Mouse (Mus musculus) small intestine, adult 2 months (tissue): ENCODE measurements around the gene Adat3. TPM values are rescaled to one million over a fixed set of nuclear protein-coding genes. Genes with fewer than 3 reads are reported as not detected.
"Not testable (repeated sequence)": the region's sequence is repeated elsewhere in the genome, so short reads cannot be mapped to it uniquely, and the experiment has no call there.

ENCODE experiments used
- H3K27ac ChIP-seq: fragments of 200-500 bp; 2 replicates; pipeline ENCODE4 v1.5.1; 2012; ENCODE audit warnings: low read depth, low read length, control low read depth, inconsistent platforms; ENCODE audit not compliant: insufficient read depth
- H3K27me3 ChIP-seq: fragments of 200-500 bp; 2 replicates; pipeline ENCODE4 v1.6.1; 2012; ENCODE audit warnings: mild to moderate bottlenecking, moderate library complexity, low read length, inconsistent platforms; ENCODE audit not compliant: control insufficient read depth, insufficient read depth
- H3K36me3 ChIP-seq: fragments of 200-500 bp; 2 replicates; pipeline ENCODE4 v1.6.1; 2012; ENCODE audit warnings: mild to moderate bottlenecking, low read length, control low read depth, inconsistent platforms; ENCODE audit not compliant: control insufficient read depth, insufficient read depth
- H3K4me1 ChIP-seq: fragments of 200-500 bp; 2 replicates; pipeline ENCODE4 v1.6.1; 2012; ENCODE audit warnings: low read length, inconsistent platforms, mixed read lengths; ENCODE audit not compliant: control insufficient read depth, insufficient read depth, insufficient read length
- H3K4me3 ChIP-seq: fragments of 200-500 bp; 2 replicates; pipeline ENCODE4 v1.5.1; 2012; ENCODE audit warnings: low read depth, mild to moderate bottlenecking, control low read depth, inconsistent platforms, low read length, moderate library complexity
- CTCF ChIP-seq: fragments of 200-500 bp; IDR thresholded peaks from 2 replicates; pipeline ENCODE4 v1.5.1; 2012; ENCODE audit warnings: low read depth, mild to moderate bottlenecking, control low read depth, inconsistent platforms, low read length, moderate library complexity, mixed read lengths; ENCODE audit not compliant: insufficient replicate concordance, insufficient read length; ENCODE audit errors: extremely low read depth
- POLR2A ChIP-seq: fragments of 200-500 bp; IDR thresholded peaks from 2 replicates; pipeline ENCODE4 v1.6.1; 2012; ENCODE audit warnings: low read depth, mild to moderate bottlenecking, control low read depth, inconsistent platforms, low read length, moderate library complexity
- WGBS: fragments of 180-500 bp; shearing (Covaris S2); methylation state at CpG from one replicate; pipeline ENCODE4 v1.1.7; 2018; 5-methylcytosine and 5-hydroxymethylcytosine counted together
- polyA plus RNA-seq: library from polyadenylated mRNA; depleted of rRNA; stranded (reverse); fragments of >200 nt; gene quantifications from 2 replicates; pipeline ENCODE4 v1.2.3, GENCODE M21; 2012

Adat3 gene
- polyA plus RNA-seq, 1 experiment, result 23.9 TPM

- TF ChIP-seq CTCF, result no peak
- TF ChIP-seq POLR2A, result no peak
- Histone ChIP-seq H3K4me1 (peaks cover 39% of the 10 kb centered on the region), H3K27ac (peak overlapping the region; percentile 97), H3K27me3 (no peaks in the 10 kb centered on the region), H3K4me3 (peak overlapping the region; percentile 82), H3K36me3 (peaks cover 13% of the 10 kb centered on the region)
- 33% methylated on average over 7 of the region's 7 CpGs for WGBS
Measured at GRCm38 (mm10) chr10:80604001-80604509, 1.4 kb downstream of the Adat3 start.

DNA sequence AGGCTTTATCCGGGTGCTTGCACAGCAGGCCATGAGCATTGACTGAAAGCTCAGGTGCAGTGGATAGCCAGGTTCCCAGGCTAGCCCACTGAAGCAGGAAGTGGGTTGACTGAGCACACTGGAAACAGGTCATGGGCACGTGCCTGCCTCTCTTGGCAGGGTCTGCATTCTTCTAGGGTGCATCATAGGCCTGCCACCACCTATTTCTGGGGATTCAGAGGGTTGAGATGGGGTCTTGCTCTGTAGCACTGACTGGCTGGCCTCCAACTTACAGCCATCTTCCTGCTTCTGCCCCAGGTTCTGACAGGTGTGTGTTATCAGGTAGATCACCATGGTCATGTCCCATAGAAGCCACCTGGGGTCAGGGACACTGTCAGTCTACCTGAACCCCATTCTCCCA, 2.3 kb downstream of the Adat3 start:
- Histone ChIP-seq H3K27ac (no peak overlapping the region), H3K4me3 (no peak overlapping the region), H3K27me3 (no peaks in the 10 kb centered on the region), H3K36me3 (peaks cover 20% of the 10 kb centered on the region), H3K4me1 (peaks cover 39% of the 10 kb centered on the region)
- WGBS, result 52% methylated on average over 2 of the region's 2 CpGs
- TF ChIP-seq CTCF, result no peak
- no peak for TF ChIP-seq POLR2A

DNA sequence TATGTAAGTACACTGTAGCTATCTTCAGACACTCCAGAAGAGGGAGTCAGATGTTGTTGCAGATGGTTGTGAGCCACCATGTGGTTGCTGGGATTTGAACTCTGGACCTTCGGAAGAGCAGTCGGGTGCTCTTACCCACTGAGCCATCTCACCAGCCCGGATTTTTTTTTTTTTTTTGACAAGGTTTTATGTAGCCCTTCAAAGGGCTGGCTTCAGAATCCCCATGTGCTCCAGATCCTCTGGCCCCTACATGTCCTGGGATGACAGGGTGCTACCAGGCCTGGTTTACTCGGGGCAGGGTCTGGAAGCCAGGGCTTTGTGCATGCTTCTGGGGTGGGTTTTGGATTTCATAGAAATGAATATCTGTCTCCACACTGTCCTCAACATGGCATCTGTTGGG, 3.0 kb downstream of the Adat3 start, which contains the start of gene Gm49322:
TSS of gene Gm49322 (plus strand) at position 301 of the 400 bp plus-strand sequence.
- Histone ChIP-seq H3K36me3 (peaks cover 22% of the 10 kb centered on the region), H3K27ac (peak within 1 kb of the TSS; percentile 82), H3K4me1 (peaks cover 39% of the 10 kb centered on the region), H3K4me3 (peak within 1 kb of the TSS; percentile 52)
- WGBS, result 42% methylated on average over 4 of the region's 4 CpGs
- not testable (repeated sequence) for H3K27me3 ChIP-seq

- TF ChIP-seq POLR2A, result peak; percentile 47
- TF ChIP-seq CTCF, result no peak
- Histone ChIP-seq H3K4me3 (peak overlapping the region; percentile 52), H3K27me3 (no peaks in the 10 kb centered on the region), H3K36me3 (peaks cover 22% of the 10 kb centered on the region), H3K27ac (peak overlapping the region; percentile 82), H3K4me1 (peaks cover 39% of the 10 kb centered on the region)
- WGBS, result 29% methylated on average over 23 of the region's 23 CpGs
Measured at GRCm38 (mm10) chr10:80606306-80606705, 3.6 kb downstream of the Adat3 start.

- peaks cover 22% of the 10 kb centered on the region for H3K36me3 ChIP-seq
- no peak for TF ChIP-seq POLR2A
- TF ChIP-seq CTCF, result no peak
- H3K4me1 ChIP-seq, result peaks cover 39% of the 10 kb centered on the region
- H3K27me3 ChIP-seq, result no peaks in the 10 kb centered on the region
- H3K4me3 ChIP-seq, result peak overlapping the region; percentile 52
- H3K27ac ChIP-seq, result peak overlapping the region; percentile 54
- WGBS, result 86% methylated on average over 34 of the region's 34 CpGs
Measured at GRCm38 (mm10) chr10:80606737-80607350, 4.2 kb downstream of the Adat3 start.

GRCm38 (mm10) chr10:80608435-80608834, 5.8 kb downstream of the Adat3 start:
- 90% methylated on average over 3 of the region's 3 CpGs for WGBS
- Histone ChIP-seq H3K4me1 (peaks cover 34% of the 10 kb centered on the region), H3K27ac (no peak overlapping the region), H3K36me3 (peaks cover 33% of the 10 kb centered on the region), H3K27me3 (no peaks in the 10 kb centered on the region), H3K4me3 (no peak overlapping the region)
- TF ChIP-seq POLR2A, result no peak
- TF ChIP-seq CTCF, result no peak

GRCm38 (mm10) chr10:80609269-80609924, 6.7 kb downstream of the Adat3 start:
- TF ChIP-seq CTCF (no peak), POLR2A (no peak)
- H3K4me1 ChIP-seq, result peaks cover 26% of the 10 kb centered on the region
- H3K27ac ChIP-seq, result no peak overlapping the region; the same call in 1 of the 2 replicates
- peaks cover 42% of the 10 kb centered on the region for H3K36me3 ChIP-seq
- no peaks in the 10 kb centered on the region for H3K27me3 ChIP-seq
- WGBS, result 84% methylated on average over 10 of the region's 10 CpGs
- H3K4me3 ChIP-seq, result no peak overlapping the region
